Mouse (Mus musculus): ENCODE measurements around the gene E330017A01Rik. TPM values are rescaled to one million over a fixed set of nuclear protein-coding genes. Genes with fewer than 3 reads are reported as not detected.
A peak's percentile ranks its signal among the peaks of the same experiment; 100 is the strongest.

E330017A01Rik gene
- not detected for total RNA-seq (2021)
- long read RNA-seq, experiment 1 = 0 reads
- long read RNA-seq, experiment 2 = 0 reads

- no peak for DNase-seq (ENCODE audit: low spot score in 2 of 2)
- intact Hi-C loops (cut with DNase I) = no loop called here
Measured at GRCm38 (mm10) chr16:58638689-58639175, at the start of gene E330017A01Rik. Gene E330017A01Rik, minus strand, starts transcription at chr16:58638739.

- DNase-seq (ENCODE audit: low spot score in 2 of 2) = peak in 1 of 2 experiments; percentile 25
- intact Hi-C loops (cut with DNase I) = no loop called here
Measured at GRCm38 (mm10) chr16:58685548-58686537, 47.3 kb upstream of the E330017A01Rik start.

DNA sequence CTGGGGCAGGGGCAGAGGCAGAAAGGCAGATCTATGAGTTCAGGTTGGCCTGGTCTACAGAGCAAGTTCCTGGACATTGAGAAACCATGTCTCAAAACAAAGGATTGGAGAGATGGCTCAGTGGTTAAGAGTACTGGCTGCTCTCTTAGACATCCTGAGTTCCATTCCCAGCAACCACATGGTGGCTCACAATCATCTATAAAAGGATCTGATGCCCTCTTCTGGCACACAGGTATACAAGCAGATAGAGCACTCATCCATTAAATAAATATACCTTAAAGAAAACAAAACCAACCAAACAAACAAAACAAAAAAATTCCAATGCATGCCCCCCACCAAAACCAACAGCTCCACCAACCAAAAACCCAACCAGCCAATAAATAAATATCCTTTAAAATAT, 46.0 kb upstream of the E330017A01Rik start:
- no peak for DNase-seq (ENCODE audit: low spot score in 2 of 2)
- intact Hi-C loops (cut with DNase I) = no loop called here

DNA sequence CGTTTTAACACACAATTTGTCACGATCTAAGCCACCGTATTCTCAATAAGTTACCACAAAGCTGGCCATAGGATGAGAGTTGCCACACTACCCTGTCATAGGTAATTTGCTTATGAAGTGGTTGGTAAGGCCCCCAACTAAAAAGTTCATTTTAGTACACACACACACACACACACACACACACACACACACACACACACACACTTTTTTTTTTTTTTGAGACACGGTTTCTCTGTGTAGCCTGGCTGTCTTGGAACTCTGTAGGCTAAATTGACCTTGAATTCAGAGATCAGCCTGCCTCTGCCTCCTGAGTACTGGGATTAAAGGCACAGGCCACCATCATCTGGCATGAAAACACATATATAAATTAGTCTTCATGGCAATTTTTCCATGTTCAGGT, 45.4 kb upstream of the E330017A01Rik start:
- intact Hi-C loops (cut with DNase I) = no loop called here

DNA sequence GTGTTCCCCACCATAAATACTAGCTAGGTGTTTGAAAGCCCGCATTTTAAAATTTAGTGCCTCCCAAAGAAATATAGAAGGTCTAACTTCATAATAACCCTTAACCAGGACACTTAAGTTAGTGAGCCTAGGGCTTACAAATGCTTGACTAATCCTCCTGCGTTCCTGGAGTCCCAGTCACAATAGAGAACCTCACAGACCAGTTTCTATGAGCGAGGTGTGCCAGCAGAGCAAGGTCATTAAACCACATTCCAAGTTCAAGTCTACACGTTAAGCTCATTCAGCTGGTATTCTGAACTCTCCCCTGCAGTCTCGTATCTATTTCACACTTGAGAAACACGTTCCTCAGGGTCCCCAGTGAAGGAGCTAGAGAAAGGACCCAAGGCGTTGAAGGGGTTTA, 44.3 kb upstream of the E330017A01Rik start:
- intact Hi-C loops (cut with DNase I) = no loop called here
- DNase-seq (ENCODE audit: low spot score in 2 of 2) = no peak

More for the DNA sequence above, 45.4 kb upstream of the E330017A01Rik start:
- DNase-seq (ENCODE audit: low spot score in 2 of 2) = no peak

- DNase-seq (ENCODE audit: low spot score in 2 of 2) = no peak
- intact Hi-C loops (cut with DNase I) = no loop called here
Measured at GRCm38 (mm10) chr16:58682046-58682445, 43.5 kb upstream of the E330017A01Rik start.

DNA sequence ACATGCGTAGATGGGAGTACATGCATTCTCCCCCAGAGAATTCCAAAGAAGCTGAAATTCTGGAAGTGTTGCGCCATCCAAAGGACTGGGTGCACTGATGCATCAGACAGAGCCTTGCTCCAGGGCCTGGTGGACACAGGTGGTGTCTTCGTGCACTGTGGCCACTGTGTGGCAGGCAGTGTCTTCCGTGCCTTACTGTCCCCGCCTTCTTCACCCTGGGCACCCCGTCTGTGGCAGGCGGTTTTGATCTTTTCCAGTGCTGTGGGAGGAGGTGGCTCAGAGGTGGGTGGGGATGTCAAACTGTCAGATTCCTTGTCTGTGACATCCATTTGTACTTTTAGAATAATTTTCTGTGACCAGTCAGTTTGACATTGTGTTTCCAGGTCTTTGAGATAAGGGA, 40.1 kb upstream of the E330017A01Rik start:
- intact Hi-C loops (cut with DNase I) = loop anchor here (5.0 kb wide), 1 partner anchor 724 kb away; no protein-coding TSS in a partner anchor

GRCm38 (mm10) chr16:58677491-58677890, 39.0 kb upstream of the E330017A01Rik start:
- intact Hi-C loops (cut with DNase I) = loop anchor here (5.0 kb wide), 1 partner anchor 725 kb away; no protein-coding TSS in a partner anchor
- DNase-seq (ENCODE audit: low spot score in 2 of 2) = no peak

More for the DNA sequence above, 40.1 kb upstream of the E330017A01Rik start:
- no peak for DNase-seq (ENCODE audit: low spot score in 2 of 2)

- no peak for DNase-seq (ENCODE audit: low spot score in 2 of 2)
- intact Hi-C loops (cut with DNase I) = loop anchor here (5.0 kb wide), 1 partner anchor 726 kb away; no protein-coding TSS in a partner anchor
Measured at GRCm38 (mm10) chr16:58676633-58677032, 38.1 kb upstream of the E330017A01Rik start.

DNA sequence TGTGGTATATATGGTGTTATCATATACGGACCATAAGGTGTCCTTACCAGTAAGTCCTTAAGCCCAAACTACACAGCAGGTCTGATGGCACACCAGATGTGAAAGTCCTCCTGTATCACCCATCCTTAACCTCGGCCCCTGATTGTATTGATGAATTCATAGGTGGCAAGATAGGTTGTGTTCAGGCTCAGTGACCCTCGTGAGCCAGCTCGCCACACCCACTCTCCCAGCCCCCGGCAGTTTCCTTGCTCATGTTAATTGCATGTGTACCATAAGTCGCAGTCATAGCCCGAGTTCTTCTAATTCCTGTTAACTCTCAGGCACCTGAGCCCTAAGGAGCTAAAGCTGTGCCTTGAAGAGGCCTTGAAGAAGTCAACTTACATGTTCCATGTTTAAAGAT, 37.6 kb upstream of the E330017A01Rik start:
- intact Hi-C loops (cut with DNase I) = loop anchor here (5.0 kb wide), 1 partner anchor 726 kb away; no protein-coding TSS in a partner anchor
- DNase-seq (ENCODE audit: low spot score in 2 of 2) = no peak

DNA sequence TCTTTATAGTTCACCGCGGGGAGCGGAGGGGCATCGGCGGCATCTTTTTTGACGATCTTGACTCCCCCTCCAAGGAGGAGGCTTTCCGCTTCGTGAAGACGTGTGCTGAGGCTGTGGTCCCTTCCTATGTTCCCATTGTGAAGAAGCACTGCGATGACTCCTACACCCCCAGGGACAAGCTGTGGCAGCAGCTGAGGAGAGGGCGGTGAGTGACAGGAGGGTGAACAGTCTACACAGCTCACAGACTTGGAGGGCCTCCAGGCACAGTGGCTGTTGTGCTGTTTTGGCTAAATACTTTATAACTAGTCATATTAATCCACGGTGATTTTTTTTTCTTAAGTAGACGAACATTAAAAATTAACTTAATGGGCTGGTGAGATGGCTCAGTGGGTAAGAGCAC, 36.7 kb upstream of the E330017A01Rik start:
- DNase-seq (ENCODE audit: low spot score in 2 of 2) = no peak
- intact Hi-C loops (cut with DNase I) = loop anchor here (5.0 kb wide), 1 partner anchor 727 kb away; no protein-coding TSS in a partner anchor

GRCm38 (mm10) chr16:58673811-58674410, 35.4 kb upstream of the E330017A01Rik start:
- intact Hi-C loops (cut with DNase I) = no loop called here
- no peak for DNase-seq (ENCODE audit: low spot score in 2 of 2)

DNA sequence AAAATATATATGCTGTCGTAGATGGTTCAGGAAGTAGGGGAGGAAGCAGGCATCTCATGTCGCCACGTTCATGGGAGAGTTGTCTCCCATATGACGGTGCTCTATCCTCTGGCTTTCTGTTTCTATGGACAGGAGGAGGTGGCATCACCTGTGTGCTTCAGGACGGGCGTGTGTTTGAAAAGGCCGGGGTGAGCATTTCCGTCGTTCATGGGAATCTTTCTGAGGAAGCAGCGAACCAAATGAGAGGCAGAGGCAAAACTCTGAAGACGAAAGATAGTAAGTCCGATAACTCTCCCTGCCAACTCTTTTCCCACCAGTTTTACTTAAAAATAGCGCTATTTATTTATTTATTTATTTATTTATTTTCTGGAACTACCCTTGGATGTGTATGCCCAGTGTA, 33.9 kb upstream of the E330017A01Rik start:
- intact Hi-C loops (cut with DNase I) = no loop called here

DNA sequence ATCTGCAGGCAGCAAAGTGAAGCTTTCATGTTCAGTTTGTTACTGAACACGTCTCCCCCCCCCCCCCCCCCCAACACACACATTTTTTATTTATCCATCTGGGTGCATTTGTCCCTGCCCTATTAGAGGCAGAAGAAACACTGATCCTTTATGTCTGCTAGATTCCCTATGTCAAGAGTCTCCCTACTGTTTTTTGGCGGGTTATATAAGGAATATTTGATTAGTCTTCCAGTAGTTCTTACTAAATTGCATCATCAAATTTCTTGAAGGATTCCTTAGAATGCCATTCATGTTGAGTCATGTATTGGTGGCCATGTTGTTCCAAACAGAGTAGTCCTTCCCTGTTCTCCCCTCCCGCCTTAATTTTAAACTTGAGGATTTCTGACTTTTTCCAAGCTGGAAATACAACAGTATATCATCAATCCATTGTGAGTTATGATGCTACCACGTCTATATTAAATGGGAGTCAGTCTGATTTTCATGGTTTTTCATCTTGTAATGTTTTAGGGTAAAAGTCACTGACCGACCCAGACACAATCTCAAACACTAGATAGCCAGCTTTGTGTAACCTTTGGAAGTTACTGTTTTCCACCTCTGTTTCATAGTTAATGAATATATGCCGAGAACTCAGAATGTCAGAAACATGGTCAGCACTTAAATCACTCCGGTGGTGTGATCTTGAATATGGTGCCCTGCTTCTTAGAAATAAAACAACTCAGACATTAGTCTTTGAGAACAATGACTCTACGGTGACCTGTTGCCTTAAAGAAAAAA, 32.9 kb upstream of the E330017A01Rik start:
- intact Hi-C loops (cut with DNase I) = loop anchor here (2.0 kb wide), 1 partner anchor 57 kb away; no protein-coding TSS in a partner anchor
- DNase-seq (ENCODE audit: low spot score in 2 of 2) = no peak

More for the DNA sequence above, 33.9 kb upstream of the E330017A01Rik start:
- no peak for DNase-seq (ENCODE audit: low spot score in 2 of 2)

- DNase-seq (ENCODE audit: low spot score in 2 of 2) = no peak
Measured at GRCm38 (mm10) chr16:58670643-58671042, 32.1 kb upstream of the E330017A01Rik start.

GRCm38 (mm10) chr16:58669917-58670630, 31.5 kb upstream of the E330017A01Rik start, which contains the start of gene Cpox:
Gene Cpox, plus strand, starts transcription at chr16:58670292.
- intact Hi-C loops (cut with DNase I) = loop anchor here (2.0 to 10.0 kb wide), 3 partner anchors 59 to 375 kb away; no protein-coding TSS in a partner anchor
- peak; percentile 68 to 76 for DNase-seq (ENCODE audit: low spot score in 2 of 2)

More at GRCm38 (mm10) chr16:58670643-58671042, 32.1 kb upstream of the E330017A01Rik start:
- intact Hi-C loops (cut with DNase I) = loop anchor here (2.0 kb wide), 1 partner anchor 58 kb away; no protein-coding TSS in a partner anchor

DNA sequence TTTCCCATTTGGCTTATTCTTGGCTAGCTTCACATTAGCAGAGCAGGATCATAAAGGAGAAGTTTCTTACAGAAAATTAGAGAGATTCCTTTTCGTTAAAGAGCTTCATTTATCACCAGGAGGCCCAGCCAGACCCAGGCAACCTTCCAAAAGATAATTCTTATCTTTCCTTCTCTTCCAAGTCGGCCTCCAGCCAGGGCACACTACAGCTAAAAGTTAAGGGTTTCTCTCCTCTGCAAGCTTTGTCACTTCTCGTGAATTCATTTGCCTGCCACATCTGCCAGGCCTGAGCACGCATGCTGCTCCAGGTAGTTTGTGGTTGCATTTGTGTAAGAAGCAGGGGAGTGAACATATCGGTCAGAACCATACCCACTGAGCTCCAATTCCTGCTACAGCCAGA, 30.7 kb upstream of the E330017A01Rik start:
- intact Hi-C loops (cut with DNase I) = loop anchor here (10.0 kb wide), 2 partner anchors 214 to 374 kb away; no protein-coding TSS in a partner anchor

DNA sequence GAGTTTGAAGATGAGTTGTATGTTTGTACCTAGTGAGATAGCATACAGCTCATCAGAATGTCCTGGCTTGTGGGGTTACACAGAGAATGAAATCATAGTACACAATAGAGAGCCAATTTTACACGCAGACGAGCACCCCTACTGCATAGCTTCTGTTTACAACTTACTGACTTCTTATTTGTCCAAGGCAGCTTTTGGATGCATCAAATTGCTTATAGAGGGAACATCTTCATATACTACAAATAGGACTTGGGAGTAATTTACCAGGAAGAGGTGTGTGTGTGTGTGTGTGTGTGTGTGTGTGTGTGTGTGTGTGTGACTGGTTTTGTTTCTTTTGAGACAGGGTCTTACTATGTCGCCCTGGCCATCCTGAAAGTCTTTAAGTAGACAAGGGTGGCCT, 30.0 kb upstream of the E330017A01Rik start:
- intact Hi-C loops (cut with DNase I) = loop anchor here (10.0 kb wide), 2 partner anchors 214 to 374 kb away; no protein-coding TSS in a partner anchor
- DNase-seq (ENCODE audit: low spot score in 2 of 2) = no peak

More for the DNA sequence above, 30.7 kb upstream of the E330017A01Rik start:
- no peak for DNase-seq (ENCODE audit: low spot score in 2 of 2)
